Mouse (Mus musculus) midbrain, postnatal 0 days (tissue): ENCODE measurements around the gene Zdhhc5. TPM values are rescaled to one million over a fixed set of nuclear protein-coding genes. Genes with fewer than 3 reads are reported as not detected.
A peak's percentile ranks its signal among the peaks of the same experiment; 100 is the strongest.

Source experiments
- ATAC-seq: fragments of 200-750 bp; cut with Nextera tagmentation; 2 replicates; pipeline ENCODE4 v1.8.0; 2017; ENCODE audit warnings: moderate number of reproducible peaks, mild to moderate bottlenecking, moderate TSS enrichment, moderate library complexity; ENCODE audit not compliant: low FRiP score
- DNase-seq: peaks from one replicate; pipeline ENCODE4 v3.0.0-alpha.2; 2015; ENCODE audit warnings: low spot score
- H3K27ac ChIP-seq: fragments of 300-500 bp; sonication (generic); 2 replicates; pipeline ENCODE4 v1.5.1; 2014; ENCODE audit warnings: low read depth, mild to moderate bottlenecking, low read length, mixed read lengths
- H3K27me3 ChIP-seq: fragments of 300-500 bp; sonication (generic); 2 replicates; pipeline ENCODE4 v1.6.1; 2014; ENCODE audit warnings: low read length, control low read depth, mixed read lengths; ENCODE audit not compliant: insufficient read depth
- H3K36me3 ChIP-seq: fragments of 300-500 bp; sonication (generic); 2 replicates; pipeline ENCODE4 v1.6.1; 2014; ENCODE audit warnings: low read length, control low read depth, mixed read lengths; ENCODE audit not compliant: insufficient read depth
- H3K4me1 ChIP-seq: fragments of 300-500 bp; sonication (generic); 2 replicates; pipeline ENCODE4 v1.6.1; 2014; ENCODE audit warnings: mild to moderate bottlenecking, control low read depth, antibody characterized with exemption, low read length, mixed read lengths; ENCODE audit not compliant: insufficient read depth
- H3K4me2 ChIP-seq: fragments of 300-500 bp; sonication (generic); 2 replicates; pipeline ENCODE4 v1.6.1; 2014; ENCODE audit warnings: low read depth, mild to moderate bottlenecking, low read length, mixed read lengths; ENCODE audit not compliant: poor library complexity, severe bottlenecking
- H3K4me3 ChIP-seq: fragments of 300-500 bp; sonication (generic); 2 replicates; pipeline ENCODE4 v1.5.1; 2014; ENCODE audit warnings: low read depth, mild to moderate bottlenecking, low read length, moderate library complexity
- H3K9ac ChIP-seq: fragments of 300-500 bp; sonication (generic); replicated peaks from 2 replicates; pipeline ENCODE4 v1.6.1; 2014; ENCODE audit warnings: mild to moderate bottlenecking, low read length, moderate library complexity, mixed read lengths; ENCODE audit not compliant: poor library complexity, severe bottlenecking
- H3K9me3 ChIP-seq: fragments of 300-500 bp; sonication (generic); 2 replicates; pipeline ENCODE4 v1.6.1; 2016; ENCODE audit warnings: low read length, control low read depth
- CTCF ChIP-seq: IDR thresholded peaks from 2 replicates; pipeline ENCODE4 v1.5.1; 2016; ENCODE audit warnings: antibody characterized with exemption, mild to moderate bottlenecking
- WGBS: fragments of 180-500 bp; shearing (Covaris S2); extraction: QIAGEN DNeasy Blood & Tissue Kit; methylation state at CpG from one replicate; pipeline ENCODE4 v1.1.7; 2014; 5-methylcytosine and 5-hydroxymethylcytosine counted together
- polyA plus RNA-seq: library from polyadenylated mRNA; unstranded; fragments of >200 nt; fragmentation: Nextera tagmentation; extraction: Ambion mirVana; gene quantifications from 2 replicates; pipeline ENCODE4 v1.2.1, GENCODE M21; 2015
- total RNA-seq: library from RNA; depleted of rRNA; stranded (reverse); fragments of >200 nt; gene quantifications from 2 replicates; pipeline ENCODE4 v1.2.3, GENCODE M21; 2014

Gene Zdhhc5
- total and polyA plus RNA-seq, 2 experiments from 2014 or later: 17.9 to 39.0 TPM

GRCm38 (mm10) chr2:84736312-84737161 lies 21.6 kb upstream of the Zdhhc5 start:
- ATAC-seq: no peak
- 5% methylated on average over 27 of the region's 27 CpGs for WGBS
- DNase-seq: no peak
- no peak for TF ChIP-seq CTCF
- Histone ChIP-seq H3K4me3 (peak overlapping the region; percentile 63), H3K4me2 (peak overlapping the region; percentile 78), H3K4me1 (peaks cover 25% of the 10 kb centered on the region), H3K27ac (no peak overlapping the region), H3K27me3 (no peaks in the 10 kb centered on the region), H3K36me3 (no peaks in the 10 kb centered on the region), H3K9ac (peak overlapping the region; percentile 40; the same call in 1 of the 2 replicates), H3K9me3 (no peaks in the 10 kb centered on the region)

GRCm38 (mm10) chr2:84735346-84735920 lies 20.5 kb upstream of the Zdhhc5 start:
- Histone ChIP-seq H3K4me3 (peak overlapping the region; percentile 63), H3K9me3 (no peaks in the 10 kb centered on the region), H3K27me3 (no peaks in the 10 kb centered on the region), H3K4me2 (peak overlapping the region; percentile 78), H3K4me1 (peaks cover 21% of the 10 kb centered on the region), H3K27ac (peak overlapping the region; percentile 79; the same call in 1 of the 2 replicates), H3K36me3 (no peaks in the 10 kb centered on the region), H3K9ac (peak overlapping the region; percentile 82; the same call in 1 of the 2 replicates)
- no peak for TF ChIP-seq CTCF
- WGBS: 11% methylated on average over 7 of the region's 7 CpGs
- DNase-seq (no peak), ATAC-seq (no peak)

DNA sequence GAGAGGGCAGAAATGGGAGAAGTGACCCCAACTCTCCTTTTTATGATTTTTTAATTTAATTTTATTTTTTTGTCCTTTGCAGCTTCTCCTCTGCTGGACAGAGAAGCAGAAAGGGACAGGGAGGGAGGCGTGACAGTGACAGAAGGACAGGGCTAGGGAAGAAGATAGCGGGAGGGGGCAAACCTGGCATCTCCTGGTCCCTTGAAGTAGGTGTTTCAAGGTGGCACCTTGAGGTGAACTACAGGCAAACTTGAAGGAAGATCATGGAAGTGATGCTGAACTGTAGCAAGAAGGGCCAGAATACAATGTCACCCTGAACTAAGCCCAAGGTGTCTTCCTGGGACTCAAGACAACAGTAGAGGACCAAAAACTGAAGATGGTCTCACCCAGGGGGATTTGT lies 19.9 kb upstream of the Zdhhc5 start:
- H3K36me3 ChIP-seq: no peaks in the 10 kb centered on the region
- no peaks in the 10 kb centered on the region for H3K27me3 ChIP-seq
- H3K4me1 ChIP-seq: peaks cover 21% of the 10 kb centered on the region
- peak overlapping the region; percentile 79 for H3K27ac ChIP-seq
- ATAC-seq (no peak), DNase-seq (no peak)
- no peak for TF ChIP-seq CTCF
- H3K4me3 ChIP-seq: peak overlapping the region; percentile 63
- WGBS: 4% methylated on average over 2 of the region's 2 CpGs
- peak overlapping the region; percentile 82 for H3K9ac ChIP-seq
- H3K9me3 ChIP-seq: no peaks in the 10 kb centered on the region
- H3K4me2 ChIP-seq: peak overlapping the region; percentile 78

- WGBS: 0% methylated on average over 11 of the region's 11 CpGs
- DNase-seq: peak; percentile 66
Measured at GRCm38 (mm10) chr2:84734351-84734864, 19.4 kb upstream of the Zdhhc5 start.

DNA sequence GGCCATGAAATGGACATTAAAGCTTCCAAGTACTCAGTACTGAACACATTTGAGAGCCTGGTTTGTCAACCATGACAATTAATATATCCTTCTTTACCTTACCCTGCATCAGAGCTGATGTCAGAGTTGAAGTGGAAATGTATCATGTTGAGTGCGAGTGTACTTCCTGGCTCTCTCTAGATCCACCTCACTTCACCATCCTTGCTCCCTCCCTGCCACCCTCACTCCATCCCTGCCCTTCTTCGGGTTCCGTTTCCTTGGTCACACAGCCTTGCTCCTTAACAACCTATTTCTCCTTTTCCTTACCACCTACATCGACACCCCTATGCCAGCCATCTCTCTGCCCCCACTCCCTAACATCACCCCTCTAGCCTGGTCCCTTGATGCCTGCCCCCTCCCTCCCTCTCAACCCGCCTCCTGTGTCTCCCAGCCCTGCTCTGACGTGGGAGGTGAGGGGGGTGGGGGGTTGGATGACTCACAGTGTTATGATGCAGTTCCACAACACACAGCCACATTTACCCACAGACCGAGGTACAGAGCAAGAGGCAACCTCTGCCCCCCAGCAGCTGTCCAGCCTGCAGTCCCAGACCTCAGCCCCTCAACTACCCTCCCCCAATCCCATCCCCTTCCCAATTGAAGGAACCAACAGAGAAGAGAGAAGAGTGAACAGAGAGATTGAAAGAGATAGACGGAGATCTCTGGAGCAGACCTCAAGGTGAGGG lies 18.8 kb upstream of the Zdhhc5 start, which contains the start of gene Ypel4:
Gene Ypel4 (plus strand): TSS at position 480 of the 722 bp plus-strand sequence.
- H3K36me3 ChIP-seq: no peaks in the 10 kb centered on the region
- peak; percentile 81 for DNase-seq
- peak within 1 kb of the TSS; percentile 79 for H3K27ac ChIP-seq
- no peaks in the 10 kb centered on the region for H3K27me3 ChIP-seq
- peaks cover 21% of the 10 kb centered on the region for H3K4me1 ChIP-seq
- no peaks in the 10 kb centered on the region for H3K9me3 ChIP-seq
- H3K9ac ChIP-seq: peak within 1 kb of the TSS; percentile 82
- peak within 1 kb of the TSS; percentile 78 for H3K4me2 ChIP-seq
- WGBS: 1% methylated on average over 8 of the region's 8 CpGs
- peak; percentile 86 for ATAC-seq
- TF ChIP-seq CTCF: no peak
- peak within 1 kb of the TSS; percentile 63 for H3K4me3 ChIP-seq

More at GRCm38 (mm10) chr2:84734351-84734864, 19.4 kb upstream of the Zdhhc5 start:
- Histone ChIP-seq H3K4me2 (peak overlapping the region; percentile 78), H3K4me1 (peaks cover 21% of the 10 kb centered on the region), H3K27me3 (no peaks in the 10 kb centered on the region), H3K27ac (peak overlapping the region; percentile 79), H3K4me3 (peak overlapping the region; percentile 63), H3K9ac (peak overlapping the region; percentile 82), H3K9me3 (no peaks in the 10 kb centered on the region), H3K36me3 (no peaks in the 10 kb centered on the region)
- peak; percentile 52 for ATAC-seq
- no peak for TF ChIP-seq CTCF
